Mouse (Mus musculus) lung, adult 2 months (tissue): Measurements from ENCODE around the gene Lgi1. TPM values are rescaled to one million over a fixed set of nuclear protein-coding genes. Genes with fewer than 3 reads are reported as not detected.
A peak's percentile ranks its signal among the peaks of the same experiment; 100 is the strongest.

Experiments
- DNase-seq: peaks from one replicate; pipeline ENCODE4 v3.0.0; 2022
- H3K4me1 ChIP-seq: fragments of 200-500 bp; 2 replicates; pipeline ENCODE4 v1.6.1; 2011; ENCODE audit warnings: low read length; ENCODE audit not compliant: control insufficient read depth, insufficient read depth
- H3K4me3 ChIP-seq: fragments of 200-500 bp; replicated peaks from 2 replicates; pipeline ENCODE3; 2011; ENCODE audit warnings: low read depth, mild to moderate bottlenecking, control low read depth, low read length; ENCODE audit errors: extremely low read depth
- CTCF ChIP-seq: fragments of 200-500 bp; IDR thresholded peaks from 2 replicates; pipeline ENCODE4 v1.5.1; 2011; ENCODE audit warnings: mild to moderate bottlenecking, low read length, control low read depth; ENCODE audit not compliant: insufficient read depth
- POLR2A ChIP-seq: fragments of 200-500 bp; IDR thresholded peaks from 2 replicates; pipeline ENCODE4 v1.6.1; 2011; ENCODE audit warnings: low read depth, mild to moderate bottlenecking, control low read depth, low read length, borderline replicate concordance; ENCODE audit errors: extremely low read depth
- WGBS: fragments of 180-500 bp; shearing (Covaris S2); methylation state at CpG from one replicate; pipeline ENCODE4 v1.1.7; 2018; 5-methylcytosine and 5-hydroxymethylcytosine counted together
- polyA plus RNA-seq: library from polyadenylated mRNA; depleted of rRNA; stranded (reverse); fragments of >200 nt; gene quantifications from 2 replicates; pipeline ENCODE4 v1.2.3, GENCODE M21; 2012; rRNA removed

Lgi1 gene
- polyA plus RNA-seq, result 0.12 and 0.25 TPM in 2 replicates

GRCm38 (mm10) chr19:38264505-38265500, at the start of gene Lgi1:
Lgi1 (plus strand) TSS chr19:38264536.
- DNase-seq, result no peak
- TF ChIP-seq CTCF (no peak), POLR2A (no peak)
- H3K4me3 ChIP-seq, result no peak within 1 kb of the TSS
- WGBS, result 21% methylated on average over 21 of the region's 21 CpGs
- no peaks in the 10 kb centered on the region for H3K4me1 ChIP-seq

- Histone ChIP-seq H3K4me1 (no peaks in the 10 kb centered on the region), H3K4me3 (no peak overlapping the region)
- 98% methylated on average over 3 of the region's 3 CpGs for WGBS
- TF ChIP-seq POLR2A (no peak), CTCF (no peak)
- no peak for DNase-seq
Measured at GRCm38 (mm10) chr19:38217696-38218095, 46.6 kb upstream of the Lgi1 start.

DNA sequence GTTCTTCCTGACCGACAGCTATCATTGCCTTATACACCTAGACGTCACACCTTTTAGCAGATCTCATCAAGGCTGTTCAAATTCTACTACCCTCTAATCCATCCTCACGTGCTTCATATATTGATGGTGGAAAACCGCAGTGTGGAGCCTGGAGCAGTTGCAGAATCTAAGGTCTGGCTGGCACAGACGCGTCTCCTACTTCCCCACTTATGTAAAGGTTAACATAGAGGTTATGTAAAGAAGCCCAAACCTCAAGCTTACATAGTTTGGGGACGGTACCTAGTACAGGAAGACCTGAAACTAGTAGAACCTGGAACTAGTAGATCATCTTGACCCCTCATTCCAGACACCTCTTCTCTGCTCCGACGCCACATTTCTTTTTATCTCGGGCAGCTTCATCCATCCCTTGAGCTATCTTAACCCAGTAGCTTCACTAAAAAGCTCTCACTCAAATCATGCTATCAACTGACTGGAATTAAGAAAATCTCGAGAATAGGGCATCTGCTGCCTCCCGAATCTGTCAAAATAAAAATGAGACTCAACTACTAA, 40.9 kb upstream of the Lgi1 start:
- peaks cover 6% of the 10 kb centered on the region; the same call in 1 of the 2 replicates for H3K4me1 ChIP-seq
- 8% methylated on average over 12 of the region's 12 CpGs for WGBS
- DNase-seq, result no peak
- H3K4me3 ChIP-seq, result peak overlapping the region; percentile 68
- TF ChIP-seq POLR2A, result no peak
- TF ChIP-seq CTCF, result no peak

GRCm38 (mm10) chr19:38223905-38224684, 40.2 kb upstream of the Lgi1 start, which contains the start of gene Fra10ac1:
Fra10ac1 (minus strand) TSS chr19:38224156.
- Histone ChIP-seq H3K4me1 (peaks cover 6% of the 10 kb centered on the region; the same call in 1 of the 2 replicates), H3K4me3 (peak within 1 kb of the TSS; percentile 68)
- WGBS, result 1% methylated on average over 49 of the region's 49 CpGs
- DNase-seq, result peak; percentile 86
- TF ChIP-seq POLR2A, result peak; percentile 59; the same call in 1 of the 2 replicates
- TF ChIP-seq CTCF, result no peak

- no peak for DNase-seq
- WGBS, result 10% methylated on average over 9 of the region's 9 CpGs
- peaks cover 6% of the 10 kb centered on the region; the same call in 1 of the 2 replicates for H3K4me1 ChIP-seq
- H3K4me3 ChIP-seq, result peak overlapping the region; percentile 68
- TF ChIP-seq POLR2A, result no peak
- TF ChIP-seq CTCF, result no peak
Measured at GRCm38 (mm10) chr19:38224685-38225060, 39.7 kb upstream of the Lgi1 start.

- WGBS, result 57% methylated on average over 2 of the region's 2 CpGs
Measured at GRCm38 (mm10) chr19:38228699-38229098, 35.6 kb upstream of the Lgi1 start.

GRCm38 (mm10) chr19:38232087-38232486, 32.2 kb upstream of the Lgi1 start:
- 46% methylated on average over 8 of the region's 8 CpGs for WGBS
- no peak for TF ChIP-seq CTCF
- TF ChIP-seq POLR2A, result no peak

More at GRCm38 (mm10) chr19:38228699-38229098, 35.6 kb upstream of the Lgi1 start:
- no peak overlapping the region for H3K4me3 ChIP-seq
- H3K4me1 ChIP-seq, result 0 out of 2 replicates have a peak, but pooled peaks cover 2% of the 10 kb centered on the region
- TF ChIP-seq POLR2A (no peak), CTCF (0 out of 2 replicates have a peak, but pooled peaks have one; percentile 9)
- DNase-seq, result no peak

DNA sequence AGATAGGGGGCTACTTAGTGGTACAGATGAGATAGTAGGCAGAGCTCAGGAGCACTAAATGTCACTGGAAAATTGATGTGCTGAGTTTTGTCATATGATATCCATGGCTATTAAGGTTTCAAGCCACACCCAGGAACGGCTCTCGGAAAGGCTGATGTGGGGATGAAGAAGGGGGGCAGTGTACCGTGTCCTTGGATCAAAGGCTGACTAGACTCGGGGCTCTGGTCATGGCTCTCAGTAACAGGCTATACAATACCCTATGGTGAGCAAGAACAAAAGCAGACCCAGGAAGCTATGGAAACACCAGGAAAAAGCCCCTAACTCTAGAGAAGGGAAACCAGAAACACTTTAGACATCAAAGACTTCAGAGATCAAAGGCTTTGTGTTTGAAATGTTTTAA, 31.8 kb upstream of the Lgi1 start:
- WGBS, result 15% methylated on average over 4 of the region's 4 CpGs
- DNase-seq, result no peak
- TF ChIP-seq POLR2A (no peak), CTCF (no peak)
- Histone ChIP-seq H3K4me3 (no peak overlapping the region), H3K4me1 (no peaks in the 10 kb centered on the region)

More at GRCm38 (mm10) chr19:38232087-38232486, 32.2 kb upstream of the Lgi1 start:
- Histone ChIP-seq H3K4me1 (no peaks in the 10 kb centered on the region), H3K4me3 (no peak overlapping the region)
- no peak for DNase-seq

DNA sequence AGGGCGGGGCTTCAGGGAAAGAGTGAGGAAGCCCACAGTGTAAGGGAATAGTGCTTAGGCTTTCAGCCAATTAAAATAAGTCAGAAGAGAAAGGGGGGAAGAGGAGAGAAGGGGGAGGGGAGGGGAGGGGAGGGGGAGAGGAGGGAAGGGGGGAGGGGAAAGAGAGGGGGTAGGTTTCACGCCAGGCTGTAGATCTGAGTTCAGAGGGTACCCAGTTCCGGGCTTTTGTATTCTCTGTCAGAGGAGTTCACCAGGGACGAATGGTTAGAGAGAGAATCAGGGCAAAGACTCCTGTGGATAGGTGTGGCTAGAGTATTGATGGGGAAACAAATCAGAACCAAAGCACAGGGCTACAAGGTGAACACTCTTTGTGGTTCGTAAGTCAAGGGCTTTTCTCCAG, 27.8 kb upstream of the Lgi1 start:
- WGBS, result 68% methylated on average over 5 of the region's 5 CpGs
- Histone ChIP-seq H3K4me1 (no peaks in the 10 kb centered on the region), H3K4me3 (no peak overlapping the region)
- TF ChIP-seq POLR2A (no peak), CTCF (no peak)
- no peak for DNase-seq
